Mouse (Mus musculus): ENCODE results near the gene Umad1. TPM values are rescaled to one million over a fixed set of nuclear protein-coding genes. Genes with fewer than 3 reads are reported as not detected.
"Not testable (repeated sequence)": the region's sequence is repeated elsewhere in the genome, so short reads cannot be mapped to it uniquely, and the experiment has no call there.

The Umad1 gene
- polyA plus RNA-seq, 1 experiment from 2014 or later: 18.0 TPM

DNA sequence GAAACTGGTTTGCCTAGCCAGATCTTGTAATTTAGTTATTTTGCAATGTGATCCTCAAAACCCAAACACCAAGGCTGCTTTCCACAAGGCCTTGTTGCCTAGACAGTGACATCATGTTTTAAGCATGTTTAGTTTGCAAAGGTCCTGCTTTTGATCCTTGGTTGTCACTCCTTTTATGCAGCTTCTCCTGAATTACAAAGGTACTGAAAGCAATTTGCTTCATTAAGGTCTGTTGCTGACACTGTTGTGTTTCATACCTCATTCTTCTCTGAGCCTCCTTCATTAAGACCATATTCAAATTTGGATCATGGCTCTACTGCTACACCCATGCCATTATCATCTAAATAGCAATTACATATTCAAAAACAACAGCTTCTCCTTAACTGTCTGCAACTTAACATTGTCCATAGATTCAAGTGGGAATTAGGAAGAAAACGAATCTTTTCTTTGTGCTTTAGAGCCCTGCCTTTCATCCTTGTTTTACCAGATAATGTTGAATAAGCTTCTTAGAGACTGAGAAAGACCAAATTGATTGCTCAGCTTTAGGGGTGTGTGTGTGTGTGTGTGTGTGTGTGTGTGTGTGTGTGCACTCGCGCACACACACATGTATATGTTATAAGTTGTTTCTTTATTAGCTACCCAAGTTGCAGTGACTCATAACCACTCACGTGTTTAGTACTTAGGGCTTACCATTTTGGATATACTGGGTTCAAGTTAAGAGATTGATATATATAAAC is 35.1 kb downstream of the Umad1 start:
- Histone ChIP-seq H3K9me3 (ENCODE audit: control insufficient read depth, low read length) (no peaks in the 10 kb centered on the region), H3K4me1 (ENCODE audit: control insufficient read depth, insufficient read depth, low read length) (no peaks in the 10 kb centered on the region), H3K36me3 (ENCODE audit: control insufficient read depth, insufficient read depth, low read length) (no peaks in the 10 kb centered on the region), H3K9ac (ENCODE audit: low read length) (no peak overlapping the region), H3K4me3 (ENCODE audit: low read depth, low read length) (no peak overlapping the region), H3K27ac (replicated peaks; ENCODE audit: low read depth, low read length) (no peak overlapping the region), H3K27me3 (ENCODE audit: control insufficient read depth, insufficient read depth, low read length) (no peaks in the 10 kb centered on the region), H3K4me2 (ENCODE audit: low read depth, severe bottlenecking) (no peak overlapping the region)
- ATAC-seq (ENCODE audit: insufficient number of reproducible peaks, low FRiP score, low TSS enrichment, low read depth) (no peak), DNase-seq (ENCODE audit: low spot score) (no peak)
- 88% methylated on average over 4 of the region's 4 CpGs for WGBS

DNA sequence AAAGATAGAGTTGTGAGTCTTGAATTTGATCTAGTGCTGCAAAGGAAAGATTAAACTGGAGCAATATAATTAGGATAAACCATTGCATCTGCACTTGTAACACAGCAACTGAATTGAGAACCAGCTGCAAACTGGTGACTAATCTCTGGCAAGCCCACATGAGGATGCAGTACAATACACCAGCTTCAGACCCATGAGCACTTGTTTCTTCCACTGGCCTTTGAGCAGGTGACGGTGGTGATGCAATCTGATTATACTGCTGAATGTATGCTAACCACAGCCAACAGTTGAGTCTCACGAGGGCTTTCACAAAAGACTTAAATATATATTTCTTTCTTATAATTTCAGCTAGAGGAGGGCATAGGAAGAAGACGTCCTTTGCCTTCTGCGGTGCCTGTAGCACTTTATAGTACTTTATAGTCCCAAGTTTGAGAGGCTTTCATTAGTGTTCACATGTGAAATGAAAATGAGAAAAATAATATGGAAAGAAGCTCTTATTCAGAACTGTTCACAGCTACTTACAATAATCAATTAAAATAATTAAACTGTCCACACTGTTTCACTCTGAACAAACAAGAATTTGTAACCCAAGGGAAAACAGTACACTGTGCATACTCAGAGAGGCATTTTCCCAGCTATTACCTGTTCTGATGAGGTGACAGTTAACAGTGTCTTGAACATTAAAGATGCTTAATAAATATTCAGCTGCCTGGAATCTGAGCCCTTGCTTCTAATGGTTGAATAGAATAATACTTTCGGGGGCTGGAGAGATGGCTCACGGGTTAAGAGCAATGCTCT is 40.2 kb downstream of the Umad1 start:
- no peaks in the 10 kb centered on the region for H3K27me3 ChIP-seq (ENCODE audit: control insufficient read depth, insufficient read depth, low read length)
- 94% methylated on average over 6 of the region's 6 CpGs for WGBS
- ATAC-seq (ENCODE audit: insufficient number of reproducible peaks, low FRiP score, low TSS enrichment, low read depth): no peak
- H3K9ac ChIP-seq (ENCODE audit: low read length): no peak overlapping the region
- no peak for DNase-seq (ENCODE audit: low spot score)
- no peak overlapping the region for H3K4me2 ChIP-seq (ENCODE audit: low read depth, severe bottlenecking)
- H3K4me3 ChIP-seq (ENCODE audit: low read depth, low read length): no peak overlapping the region
- no peak overlapping the region for H3K27ac ChIP-seq (replicated peaks; ENCODE audit: low read depth, low read length)
- no peaks in the 10 kb centered on the region for H3K4me1 ChIP-seq (ENCODE audit: control insufficient read depth, insufficient read depth, low read length)
- no peaks in the 10 kb centered on the region for H3K36me3 ChIP-seq (ENCODE audit: control insufficient read depth, insufficient read depth, low read length)
- H3K9me3 ChIP-seq (ENCODE audit: control insufficient read depth, low read length): no peaks in the 10 kb centered on the region

GRCm38 (mm10) chr6:8307878-8308775 is 49.0 kb downstream of the Umad1 start:
- DNase-seq (ENCODE audit: low spot score): no peak
- Histone ChIP-seq H3K9ac (ENCODE audit: low read length) (no peak overlapping the region), H3K27ac (replicated peaks; ENCODE audit: low read depth, low read length) (no peak overlapping the region), H3K4me2 (ENCODE audit: low read depth, severe bottlenecking) (no peak overlapping the region), H3K9me3 (ENCODE audit: control insufficient read depth, low read length) (no peaks in the 10 kb centered on the region), H3K4me3 (ENCODE audit: low read depth, low read length) (no peak overlapping the region), H3K4me1 (ENCODE audit: control insufficient read depth, insufficient read depth, low read length) (no peaks in the 10 kb centered on the region), H3K27me3 (ENCODE audit: control insufficient read depth, insufficient read depth, low read length) (no peaks in the 10 kb centered on the region), H3K36me3 (ENCODE audit: control insufficient read depth, insufficient read depth, low read length) (no peaks in the 10 kb centered on the region)
- ATAC-seq (ENCODE audit: insufficient number of reproducible peaks, low FRiP score, low TSS enrichment, low read depth): no peak
- WGBS: 81% methylated on average over 6 of the region's 6 CpGs

DNA sequence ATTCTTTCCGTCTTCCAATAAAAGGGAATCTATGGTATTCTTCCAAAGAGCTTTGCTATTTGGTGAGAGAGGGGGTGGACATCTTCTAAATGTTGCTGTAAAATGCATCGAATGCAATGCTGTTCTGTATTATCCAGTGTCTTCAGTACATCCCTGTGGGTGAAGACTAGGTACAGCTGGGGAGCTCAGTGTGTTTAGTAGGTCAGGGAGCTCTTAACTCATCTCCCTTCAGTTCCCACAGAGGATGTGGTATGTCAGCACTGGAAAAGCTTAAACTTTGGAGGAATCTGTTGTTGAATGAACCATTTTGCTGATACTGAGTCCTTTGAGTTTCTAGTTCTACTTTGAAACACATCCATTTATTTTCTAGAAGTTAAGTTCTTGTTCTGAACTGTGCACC is 53.5 kb downstream of the Umad1 start:
- Histone ChIP-seq H3K4me1 (ENCODE audit: control insufficient read depth, insufficient read depth, low read length) (no peaks in the 10 kb centered on the region), H3K36me3 (ENCODE audit: control insufficient read depth, insufficient read depth, low read length) (no peaks in the 10 kb centered on the region), H3K9ac (ENCODE audit: low read length) (no peak overlapping the region), H3K27me3 (ENCODE audit: control insufficient read depth, insufficient read depth, low read length) (no peaks in the 10 kb centered on the region), H3K9me3 (ENCODE audit: control insufficient read depth, low read length) (no peaks in the 10 kb centered on the region), H3K4me3 (ENCODE audit: low read depth, low read length) (no peak overlapping the region), H3K4me2 (ENCODE audit: low read depth, severe bottlenecking) (no peak overlapping the region), H3K27ac (replicated peaks; ENCODE audit: low read depth, low read length) (no peak overlapping the region)
- WGBS: 93% methylated on average over 2 of the region's 2 CpGs
- DNase-seq (ENCODE audit: low spot score) (no peak), ATAC-seq (ENCODE audit: insufficient number of reproducible peaks, low FRiP score, low TSS enrichment, low read depth) (no peak)

GRCm38 (mm10) chr6:8316201-8316600 is 57.1 kb downstream of the Umad1 start:
- Histone ChIP-seq H3K4me2 (ENCODE audit: low read depth, severe bottlenecking) (no peak overlapping the region), H3K4me1 (ENCODE audit: control insufficient read depth, insufficient read depth, low read length) (no peaks in the 10 kb centered on the region), H3K9ac (ENCODE audit: low read length) (no peak overlapping the region), H3K9me3 (ENCODE audit: control insufficient read depth, low read length) (no peaks in the 10 kb centered on the region), H3K4me3 (ENCODE audit: low read depth, low read length) (no peak overlapping the region), H3K27me3 (ENCODE audit: control insufficient read depth, insufficient read depth, low read length) (no peaks in the 10 kb centered on the region), H3K27ac (replicated peaks; ENCODE audit: low read depth, low read length) (no peak overlapping the region), H3K36me3 (ENCODE audit: control insufficient read depth, insufficient read depth, low read length) (no peaks in the 10 kb centered on the region)
- ATAC-seq (ENCODE audit: insufficient number of reproducible peaks, low FRiP score, low TSS enrichment, low read depth): no peak
- no peak for DNase-seq (ENCODE audit: low spot score)

DNA sequence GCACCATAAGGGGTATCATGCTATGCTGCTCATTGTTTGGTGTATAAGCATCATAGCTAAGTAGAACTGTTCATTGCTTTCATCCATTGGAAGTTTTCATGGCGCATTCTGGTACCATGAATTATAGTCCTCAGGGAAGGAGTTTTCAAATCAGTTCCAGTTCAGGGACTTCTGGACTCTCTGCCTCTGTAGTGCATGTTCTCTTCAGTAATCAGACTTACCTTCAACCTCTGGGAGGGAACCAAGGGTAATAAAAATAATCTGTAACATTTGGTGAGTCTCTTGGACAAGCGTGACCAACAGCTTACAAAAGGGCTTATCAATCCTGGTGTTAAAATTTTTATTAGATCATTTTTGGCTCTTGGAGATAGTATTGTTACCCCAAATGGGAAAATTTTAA is 60.5 kb downstream of the Umad1 start:
- 90% methylated on average over 2 of the region's 2 CpGs for WGBS
- H3K27me3 ChIP-seq (ENCODE audit: control insufficient read depth, insufficient read depth, low read length): no peaks in the 10 kb centered on the region
- ATAC-seq (ENCODE audit: insufficient number of reproducible peaks, low FRiP score, low TSS enrichment, low read depth) (no peak), DNase-seq (ENCODE audit: low spot score) (no peak)
- H3K4me3 ChIP-seq (ENCODE audit: low read depth, low read length): no peak overlapping the region
- H3K4me2 ChIP-seq (ENCODE audit: low read depth, severe bottlenecking): no peak overlapping the region
- no peaks in the 10 kb centered on the region for H3K4me1 ChIP-seq (ENCODE audit: control insufficient read depth, insufficient read depth, low read length)
- no peak overlapping the region for H3K9ac ChIP-seq (ENCODE audit: low read length)
- no peaks in the 10 kb centered on the region for H3K9me3 ChIP-seq (ENCODE audit: control insufficient read depth, low read length)
- H3K36me3 ChIP-seq (ENCODE audit: control insufficient read depth, insufficient read depth, low read length): no peaks in the 10 kb centered on the region
- H3K27ac ChIP-seq (replicated peaks; ENCODE audit: low read depth, low read length): no peak overlapping the region

DNA sequence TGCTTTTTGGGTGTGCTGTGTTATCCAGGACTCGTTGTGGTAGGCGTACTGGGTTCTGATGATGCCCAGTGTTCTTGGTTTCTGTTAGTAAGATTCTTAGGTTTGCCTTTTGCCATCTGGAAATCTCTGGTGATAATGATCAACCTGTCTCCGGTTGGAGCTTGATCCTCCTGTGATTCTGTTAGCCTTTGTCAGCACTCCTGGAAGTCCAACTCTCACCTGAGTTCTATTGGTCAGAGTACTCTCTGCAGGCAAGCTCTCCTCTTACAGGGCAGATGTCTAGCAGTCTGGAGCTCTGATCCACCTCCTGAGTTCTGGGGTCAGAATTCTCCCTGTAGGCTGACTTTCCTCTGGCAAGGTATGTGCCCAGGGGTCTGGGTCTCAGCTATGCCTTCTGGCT is 72.4 kb downstream of the Umad1 start:
- not testable (repeated sequence) for H3K27me3 ChIP-seq (ENCODE audit: control insufficient read depth, insufficient read depth, low read length); H3K4me1 ChIP-seq (ENCODE audit: control insufficient read depth, insufficient read depth, low read length); H3K4me2 ChIP-seq (ENCODE audit: low read depth, severe bottlenecking); H3K9me3 ChIP-seq (ENCODE audit: control insufficient read depth, low read length); H3K27ac ChIP-seq (replicated peaks; ENCODE audit: low read depth, low read length); DNase-seq (ENCODE audit: low spot score); H3K4me3 ChIP-seq (ENCODE audit: low read depth, low read length); H3K9ac ChIP-seq (ENCODE audit: low read length); H3K36me3 ChIP-seq (ENCODE audit: control insufficient read depth, insufficient read depth, low read length); ATAC-seq (ENCODE audit: insufficient number of reproducible peaks, low FRiP score, low TSS enrichment, low read depth)
- 94% methylated on average over 3 of the region's 3 CpGs for WGBS

GRCm38 (mm10) chr6:8333380-8333779 is 74.3 kb downstream of the Umad1 start:
- Histone ChIP-seq H3K4me2 (ENCODE audit: low read depth, severe bottlenecking) (no peak overlapping the region), H3K27ac (replicated peaks; ENCODE audit: low read depth, low read length) (no peak overlapping the region), H3K36me3 (ENCODE audit: control insufficient read depth, insufficient read depth, low read length) (no peaks in the 10 kb centered on the region), H3K4me1 (ENCODE audit: control insufficient read depth, insufficient read depth, low read length) (no peaks in the 10 kb centered on the region), H3K9ac (ENCODE audit: low read length) (no peak overlapping the region), H3K4me3 (ENCODE audit: low read depth, low read length) (no peak overlapping the region), H3K27me3 (ENCODE audit: control insufficient read depth, insufficient read depth, low read length) (no peaks in the 10 kb centered on the region), H3K9me3 (ENCODE audit: control insufficient read depth, low read length) (no peaks in the 10 kb centered on the region)
- no peak for DNase-seq (ENCODE audit: low spot score)
- WGBS: 88% methylated on average over 1 of the region's 1 CpGs
- ATAC-seq (ENCODE audit: insufficient number of reproducible peaks, low FRiP score, low TSS enrichment, low read depth): no peak

Measured in limb, embryonic 11.5 days (tissue).